Mouse (Mus musculus) stomach, postnatal 0 days (tissue): ENCODE data around the gene Grhl3.

Experiments used
- CTCF ChIP-seq: IDR thresholded peaks from 2 replicates; pipeline ENCODE4 v1.5.1; 2016; ENCODE audit warnings: antibody characterized with exemption, low read depth, mild to moderate bottlenecking, moderate library complexity
- EP300 ChIP-seq: optimal IDR thresholded peaks from 2 replicates; pipeline ENCODE3; 2016; ENCODE audit warnings: antibody characterized with exemption

GRCm38 (mm10) chr4:135540057-135540456, 33.4 kb downstream of the Grhl3 start:
- TF ChIP-seq CTCF: no peak
- TF ChIP-seq EP300: no peak
